Mouse (Mus musculus): ENCODE measurements at regions not wholly inside any gene's neighbourhood (a gene's known extent, or its start where the extent isn't known, plus 50 kb on each side); places are given as distances from the start of the nearest gene placed in this dataset.
"Not testable (repeated sequence)": the region's sequence is repeated elsewhere in the genome, so short reads cannot be mapped to it uniquely, and the experiment has no call there.

GRCm38 (mm10) chr14:53039475-53039874 is 543.9 kb upstream of the Olfr1507 start:
- not testable (repeated sequence) for H3K27ac ChIP-seq (replicated peaks; ENCODE audit: low read depth, low read length); ATAC-seq (ENCODE audit: low FRiP score, low read depth); H3K4me3 ChIP-seq (replicated peaks; ENCODE audit: low read length); H3K4me2 ChIP-seq (replicated peaks; ENCODE audit: low read depth, low read length, severe bottlenecking); H3K36me3 ChIP-seq (ENCODE audit: control insufficient read depth, insufficient read depth, low read length); H3K9me3 ChIP-seq (ENCODE audit: control insufficient read depth, low read length); H3K9ac ChIP-seq (ENCODE audit: low read depth, low read length, severe bottlenecking); H3K4me1 ChIP-seq (ENCODE audit: control insufficient read depth, insufficient read depth, low read length); DNase-seq (ENCODE audit: low spot score); H3K27me3 ChIP-seq (ENCODE audit: control insufficient read depth, insufficient read depth, low read length)
- WGBS = 75% methylated on average over 4 of the region's 4 CpGs

- not testable (repeated sequence) for H3K36me3 ChIP-seq (ENCODE audit: control insufficient read depth, insufficient read depth, low read length); ATAC-seq (ENCODE audit: low FRiP score, low read depth); H3K27ac ChIP-seq (replicated peaks; ENCODE audit: low read depth, low read length); H3K27me3 ChIP-seq (ENCODE audit: control insufficient read depth, insufficient read depth, low read length); H3K9ac ChIP-seq (ENCODE audit: low read depth, low read length, severe bottlenecking); DNase-seq (ENCODE audit: low spot score); H3K4me3 ChIP-seq (replicated peaks; ENCODE audit: low read length); H3K4me1 ChIP-seq (ENCODE audit: control insufficient read depth, insufficient read depth, low read length); H3K9me3 ChIP-seq (ENCODE audit: control insufficient read depth, low read length); H3K4me2 ChIP-seq (replicated peaks; ENCODE audit: low read depth, low read length, severe bottlenecking)
- no CpG with 5 or more reads among the region's 4 CpGs for WGBS
Measured at GRCm38 (mm10) chr14:53034940-53035339, 539.4 kb upstream of the Olfr1507 start.

GRCm38 (mm10) chr14:53033221-53033620 is 537.7 kb upstream of the Olfr1507 start:
- not testable (repeated sequence) for H3K36me3 ChIP-seq (ENCODE audit: control insufficient read depth, insufficient read depth, low read length); ATAC-seq (ENCODE audit: low FRiP score, low read depth); H3K27me3 ChIP-seq (ENCODE audit: control insufficient read depth, insufficient read depth, low read length); H3K4me3 ChIP-seq (replicated peaks; ENCODE audit: low read length); DNase-seq (ENCODE audit: low spot score); H3K27ac ChIP-seq (replicated peaks; ENCODE audit: low read depth, low read length); H3K4me1 ChIP-seq (ENCODE audit: control insufficient read depth, insufficient read depth, low read length); H3K9me3 ChIP-seq (ENCODE audit: control insufficient read depth, low read length); H3K9ac ChIP-seq (ENCODE audit: low read depth, low read length, severe bottlenecking); H3K4me2 ChIP-seq (replicated peaks; ENCODE audit: low read depth, low read length, severe bottlenecking)
- WGBS = no CpG with 5 or more reads among the region's 6 CpGs

- H3K9ac ChIP-seq (ENCODE audit: low read depth, low read length, severe bottlenecking); H3K9me3 ChIP-seq (ENCODE audit: control insufficient read depth, low read length); ATAC-seq (ENCODE audit: low FRiP score, low read depth); H3K27ac ChIP-seq (replicated peaks; ENCODE audit: low read depth, low read length); DNase-seq (ENCODE audit: low spot score); H3K4me1 ChIP-seq (ENCODE audit: control insufficient read depth, insufficient read depth, low read length); H3K4me3 ChIP-seq (replicated peaks; ENCODE audit: low read length); H3K27me3 ChIP-seq (ENCODE audit: control insufficient read depth, insufficient read depth, low read length); H3K4me2 ChIP-seq (replicated peaks; ENCODE audit: low read depth, low read length, severe bottlenecking); H3K36me3 ChIP-seq (ENCODE audit: control insufficient read depth, insufficient read depth, low read length): not testable (repeated sequence)
- WGBS = no CpG with 5 or more reads among the region's 1 CpGs
Measured at GRCm38 (mm10) chr14:53032498-53032897, 536.9 kb upstream of the Olfr1507 start.

DNA sequence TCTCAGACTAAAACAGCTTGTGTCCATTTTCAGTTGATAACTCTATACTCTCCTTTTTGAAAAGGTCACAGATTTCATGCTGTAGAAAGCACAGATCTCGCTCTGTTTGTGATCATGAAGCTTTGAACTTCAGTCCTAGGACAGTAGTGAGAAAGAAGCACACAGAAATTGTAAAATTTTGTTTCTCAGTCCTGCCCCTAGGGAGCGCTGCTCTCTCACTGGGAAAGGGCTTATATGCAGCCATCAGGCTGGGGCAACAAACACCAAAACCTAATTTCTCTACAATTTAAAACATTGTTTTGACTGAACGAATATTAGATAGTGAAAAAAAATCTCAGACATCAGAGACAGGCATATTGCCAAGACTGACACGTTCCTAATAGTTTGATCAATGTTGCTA is 534.7 kb upstream of the Olfr1507 start:
- H3K4me3 ChIP-seq (replicated peaks; ENCODE audit: low read length); H3K4me1 ChIP-seq (ENCODE audit: control insufficient read depth, insufficient read depth, low read length); DNase-seq (ENCODE audit: low spot score); H3K27me3 ChIP-seq (ENCODE audit: control insufficient read depth, insufficient read depth, low read length); H3K27ac ChIP-seq (replicated peaks; ENCODE audit: low read depth, low read length); H3K36me3 ChIP-seq (ENCODE audit: control insufficient read depth, insufficient read depth, low read length); H3K4me2 ChIP-seq (replicated peaks; ENCODE audit: low read depth, low read length, severe bottlenecking); H3K9me3 ChIP-seq (ENCODE audit: control insufficient read depth, low read length); ATAC-seq (ENCODE audit: low FRiP score, low read depth); H3K9ac ChIP-seq (ENCODE audit: low read depth, low read length, severe bottlenecking): not testable (repeated sequence)
- no CpG with 5 or more reads among the region's 4 CpGs for WGBS

DNA sequence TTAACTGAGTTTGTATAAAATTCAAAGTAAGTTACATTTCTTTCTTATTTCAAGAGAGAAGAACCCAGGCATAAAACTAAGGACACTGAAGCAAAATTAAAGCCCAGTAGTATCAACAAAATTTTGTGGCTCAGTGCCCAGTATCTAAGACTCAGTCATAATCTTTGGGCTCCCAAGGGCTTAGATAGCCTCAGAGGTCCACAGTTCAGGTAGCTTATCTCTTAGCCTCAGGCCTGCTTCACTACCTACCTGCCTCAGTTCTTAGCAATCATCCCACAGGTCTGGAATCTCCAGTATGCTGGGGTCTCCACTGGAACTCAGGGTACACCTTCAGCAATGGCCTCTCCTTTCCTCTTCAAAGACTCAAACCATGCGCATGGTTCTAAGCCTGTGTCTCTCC is 531.4 kb upstream of the Olfr1507 start:
- H3K4me1 ChIP-seq (ENCODE audit: control insufficient read depth, insufficient read depth, low read length); ATAC-seq (ENCODE audit: low FRiP score, low read depth): not testable (repeated sequence)
- no CpG with 5 or more reads among the region's 1 CpGs for WGBS

GRCm38 (mm10) chr14:53020152-53020551 is 524.6 kb upstream of the Olfr1507 start:
- H3K4me2 ChIP-seq (replicated peaks; ENCODE audit: low read depth, low read length, severe bottlenecking); H3K4me1 ChIP-seq (ENCODE audit: control insufficient read depth, insufficient read depth, low read length): not testable (repeated sequence)

More for the DNA sequence above, 531.4 kb upstream of the Olfr1507 start:
- DNase-seq (ENCODE audit: low spot score); H3K9ac ChIP-seq (ENCODE audit: low read depth, low read length, severe bottlenecking); H3K4me2 ChIP-seq (replicated peaks; ENCODE audit: low read depth, low read length, severe bottlenecking); H3K36me3 ChIP-seq (ENCODE audit: control insufficient read depth, insufficient read depth, low read length); H3K27me3 ChIP-seq (ENCODE audit: control insufficient read depth, insufficient read depth, low read length); H3K27ac ChIP-seq (replicated peaks; ENCODE audit: low read depth, low read length); H3K9me3 ChIP-seq (ENCODE audit: control insufficient read depth, low read length); H3K4me3 ChIP-seq (replicated peaks; ENCODE audit: low read length): not testable (repeated sequence)

DNA sequence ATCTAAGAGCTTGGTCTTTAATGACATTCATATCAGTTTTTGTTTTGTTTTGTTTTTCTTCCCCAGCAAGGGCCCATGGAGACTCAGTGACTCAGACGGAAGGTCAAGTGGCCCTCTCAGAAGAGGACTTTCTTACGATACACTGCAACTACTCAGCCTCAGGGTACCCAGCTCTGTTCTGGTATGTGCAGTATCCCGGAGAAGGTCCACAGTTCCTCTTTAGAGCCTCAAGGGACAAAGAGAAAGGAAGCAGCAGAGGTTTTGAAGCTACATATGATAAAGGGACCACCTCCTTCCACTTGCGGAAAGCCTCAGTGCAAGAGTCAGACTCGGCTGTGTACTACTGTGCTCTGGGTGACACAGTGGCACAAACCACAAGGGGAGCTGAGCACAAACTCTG is 512.2 kb upstream of the Olfr1507 start:
- not testable (repeated sequence) for H3K4me2 ChIP-seq (replicated peaks; ENCODE audit: low read depth, low read length, severe bottlenecking); H3K4me3 ChIP-seq (replicated peaks; ENCODE audit: low read length); H3K4me1 ChIP-seq (ENCODE audit: control insufficient read depth, insufficient read depth, low read length); ATAC-seq (ENCODE audit: low FRiP score, low read depth); H3K27me3 ChIP-seq (ENCODE audit: control insufficient read depth, insufficient read depth, low read length); H3K9ac ChIP-seq (ENCODE audit: low read depth, low read length, severe bottlenecking); DNase-seq (ENCODE audit: low spot score); H3K27ac ChIP-seq (replicated peaks; ENCODE audit: low read depth, low read length); H3K36me3 ChIP-seq (ENCODE audit: control insufficient read depth, insufficient read depth, low read length); H3K9me3 ChIP-seq (ENCODE audit: control insufficient read depth, low read length)
- WGBS = no CpG with 5 or more reads among the region's 5 CpGs

More at GRCm38 (mm10) chr14:53020152-53020551, 524.6 kb upstream of the Olfr1507 start:
- not testable (repeated sequence) for H3K9ac ChIP-seq (ENCODE audit: low read depth, low read length, severe bottlenecking); H3K4me3 ChIP-seq (replicated peaks; ENCODE audit: low read length); DNase-seq (ENCODE audit: low spot score); H3K9me3 ChIP-seq (ENCODE audit: control insufficient read depth, low read length); H3K27ac ChIP-seq (replicated peaks; ENCODE audit: low read depth, low read length); H3K36me3 ChIP-seq (ENCODE audit: control insufficient read depth, insufficient read depth, low read length); ATAC-seq (ENCODE audit: low FRiP score, low read depth); H3K27me3 ChIP-seq (ENCODE audit: control insufficient read depth, insufficient read depth, low read length)
- WGBS = no CpG with 5 or more reads among the region's 6 CpGs

GRCm38 (mm10) chr14:53007323-53007722 is 511.8 kb upstream of the Olfr1507 start:
- not testable (repeated sequence) for ATAC-seq (ENCODE audit: low FRiP score, low read depth); H3K36me3 ChIP-seq (ENCODE audit: control insufficient read depth, insufficient read depth, low read length); H3K4me1 ChIP-seq (ENCODE audit: control insufficient read depth, insufficient read depth, low read length); H3K27ac ChIP-seq (replicated peaks; ENCODE audit: low read depth, low read length); H3K9ac ChIP-seq (ENCODE audit: low read depth, low read length, severe bottlenecking); H3K4me2 ChIP-seq (replicated peaks; ENCODE audit: low read depth, low read length, severe bottlenecking); H3K27me3 ChIP-seq (ENCODE audit: control insufficient read depth, insufficient read depth, low read length); DNase-seq (ENCODE audit: low spot score); H3K4me3 ChIP-seq (replicated peaks; ENCODE audit: low read length); H3K9me3 ChIP-seq (ENCODE audit: control insufficient read depth, low read length)
- WGBS = no CpG with 5 or more reads among the region's 4 CpGs
